Mouse (Mus musculus) CD8-positive naive resting alpha-beta T cell, adult 57 days (primary cell): ENCODE measurements around the gene Qpct. TPM values are rescaled to one million over a fixed set of nuclear protein-coding genes. Genes with fewer than 3 reads are reported as not detected.

ENCODE experiments used
- total RNA-seq: library from RNA; stranded (reverse); gene quantifications from one replicate; pipeline ENCODE4 v1.2.4, GENCODE M21; 2023

Gene Qpct
- total RNA-seq, result 3.9 TPM

DNA sequence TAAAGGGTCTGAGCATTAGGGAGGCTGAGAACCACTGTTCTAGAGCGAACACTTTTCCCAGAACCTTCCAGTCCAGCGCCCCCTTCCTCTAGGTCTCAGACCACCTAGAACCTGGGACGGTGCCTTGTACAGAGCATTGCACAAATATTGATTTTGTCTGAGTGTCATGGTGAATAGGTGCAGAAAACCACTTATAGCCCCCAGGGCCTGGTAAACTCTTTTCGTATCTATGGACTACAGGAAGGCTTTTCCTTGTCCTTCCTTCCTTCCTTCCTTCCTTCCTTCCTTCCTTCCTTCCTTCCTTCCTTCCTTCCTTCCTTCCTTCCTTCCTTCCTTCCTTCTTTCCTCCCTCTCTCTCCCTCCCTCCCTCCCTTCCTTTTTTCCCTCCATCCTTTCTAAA is at the start of gene Qpct:
Qpct (plus strand) TSS at position 301 of the 400 bp plus-strand sequence.

GRCm38 (mm10) chr17:79020208-79020983 is 31.3 kb upstream of the Qpct start, which contains the start of gene Prkd3:
Prkd3 (minus strand) TSS chr17:79020816.

Other genes with a start within 250 kb of the Qpct start
- 32.7 TPM for gene Heatr5b, start 216.5 kb upstream of the Qpct start, total RNA-seq
- gene Gpatch11, start 216.3 kb upstream of the Qpct start, total RNA-seq, result 25.9 TPM
- gene Eif2ak2, start 169.3 kb upstream of the Qpct start, total RNA-seq, result 19.8 TPM
- gene Sult6b1, start 144.9 kb upstream of the Qpct start, total RNA-seq, result not detected
- 8.8 TPM for gene Cebpzos, start 135.4 kb upstream of the Qpct start, total RNA-seq
- gene Cebpz, start 114.8 kb upstream of the Qpct start, total RNA-seq, result 94.3 TPM
- gene Ndufaf7, start 114.8 kb upstream of the Qpct start, total RNA-seq, result 22.4 TPM
- gene Prkd3, start 31.1 kb upstream of the Qpct start, total RNA-seq, result 51.2 TPM